Mouse (Mus musculus) left cerebral cortex, adult 8-10 months (tissue): ENCODE data around the gene Rnf10. TPM values are rescaled to one million over a fixed set of nuclear protein-coding genes. Genes with fewer than 3 reads are reported as not detected.
A peak's percentile ranks its signal among the peaks of the same experiment; 100 is the strongest.

ENCODE experiments used
- DNase-seq, 2 experiments: peaks; one replicate each; pipeline ENCODE4 v3.0.0; 2022; ENCODE audit warnings: low spot score in 2 of 2
- total RNA-seq, 4 experiments: library from RNA; stranded (reverse); gene quantifications; 2 replicates each; pipeline ENCODE4 v1.2.4; 2022

The Rnf10 gene
- total RNA-seq, 4 experiments from 2014 or later: 216 to 259 (median 243) TPM

- no peak for DNase-seq
Observed at GRCm38 (mm10) chr5:115203735-115204561, 68.8 kb downstream of the Rnf10 start.

GRCm38 (mm10) chr5:115194626-115195221 is 78.0 kb downstream of the Rnf10 start:
- DNase-seq: no peak

- peak in 1 of 2 experiments; percentile 49 for DNase-seq
Observed at GRCm38 (mm10) chr5:115193669-115194625, 78.8 kb downstream of the Rnf10 start, which contains the start of gene Cabp1. Gene Cabp1 (minus strand): TSS chr5:115194381.

GRCm38 (mm10) chr5:115193226-115193625 is 79.5 kb downstream of the Rnf10 start:
- DNase-seq: peak in 1 of 2 experiments; percentile 67

- DNase-seq: no peak
Observed at GRCm38 (mm10) chr5:115192828-115193195, 79.9 kb downstream of the Rnf10 start.

GRCm38 (mm10) chr5:115191880-115192827 is 80.5 kb downstream of the Rnf10 start:
- no peak for DNase-seq

Other genes with a start within 250 kb of the Rnf10 start
- gene Gm10401, start 174.6 kb downstream of the Rnf10 start, total RNA-seq: not detected
- gene Acads, start 153.6 kb downstream of the Rnf10 start, total RNA-seq: 1 to 10 TPM; 7.8 to 9.2 (median 8.9) TPM
- gene Unc119b, start 137.9 kb downstream of the Rnf10 start, total RNA-seq: 10 to 100 TPM; 21.2 to 26.9 (median 24.2) TPM
- 10 to 100 TPM; 66.1 to 84.8 (median 72.3) TPM for gene Mlec, start 114.7 kb downstream of the Rnf10 start, total RNA-seq
- 100 to 1,000 TPM; 228 to 252 (median 243) TPM for gene Cabp1, start 78.5 kb downstream of the Rnf10 start, total RNA-seq
- gene Pop5, start 37.1 kb downstream of the Rnf10 start, total RNA-seq: 10 to 100 TPM; 72.0 to 91.4 (median 77.3) TPM
- 10 to 100 TPM; 40.4 to 43.6 (median 42.2) TPM for gene Coq5, start 6.8 kb upstream of the Rnf10 start, total RNA-seq
- gene Dynll1, start 28.1 kb upstream of the Rnf10 start, total RNA-seq: 100 to 1,000 TPM; 550 to 617 (median 573) TPM
- gene Srsf9, start 54.3 kb upstream of the Rnf10 start, total RNA-seq: 10 to 100 TPM; 55.2 to 70.1 (median 64.6) TPM
- gene Gatc, start 68.3 kb upstream of the Rnf10 start, total RNA-seq: 10 to 100 TPM; 19.2 to 21.4 (median 20.2) TPM
- 10 to 100 TPM; 20.7 to 24.6 (median 22.5) TPM for gene Triap1, start 68.3 kb upstream of the Rnf10 start, total RNA-seq
- 100 to 1,000 TPM; 686 to 806 (median 740) TPM for gene Cox6a1, start 76.1 kb upstream of the Rnf10 start, total RNA-seq
- gene Msi1, start 156.7 kb upstream of the Rnf10 start, total RNA-seq: 10 to 100 TPM; 43.2 to 58.9 (median 51.0) TPM
- not detected for gene Pla2g1b, start 193.4 kb upstream of the Rnf10 start, total RNA-seq
- gene Sirt4, start 211.8 kb upstream of the Rnf10 start, total RNA-seq: 10 to 100 TPM; 27.1 to 38.6 (median 33.1) TPM
- gene Pxn, start 233.8 kb upstream of the Rnf10 start, total RNA-seq: 10 to 100 TPM; 18.3 to 27.8 (median 22.9) TPM